Mouse (Mus musculus): ENCODE data around the gene Tnrc6b. TPM values are rescaled to one million over a fixed set of nuclear protein-coding genes. Genes with fewer than 3 reads are reported as not detected.
A peak's percentile ranks its signal among the peaks of the same experiment; 100 is the strongest.
"Not testable (repeated sequence)": the region's sequence is repeated elsewhere in the genome, so short reads cannot be mapped to it uniquely, and the experiment has no call there.

The Tnrc6b gene
- total RNA-seq, 2 experiments from 2014 or later, result 127 to 133 TPM

- peak overlapping the region; percentile 25; the same call in 1 of the 2 replicates for H3K27ac ChIP-seq
Observed at GRCm38 (mm10) chr15:80822276-80822675, 111.2 kb downstream of the Tnrc6b start.

GRCm38 (mm10) chr15:80831170-80831569 is 120.1 kb downstream of the Tnrc6b start:
- Histone ChIP-seq H3K4me3 (no peak overlapping the region), H3K27ac (no peak overlapping the region)
- no peak for TF ChIP-seq CTCF (conservative IDR thresholded peaks at IDR 0.05)
- DNase-seq (ENCODE audit: low spot score in 2 of 2), result no peak

More at GRCm38 (mm10) chr15:80822276-80822675, 111.2 kb downstream of the Tnrc6b start:
- DNase-seq (ENCODE audit: low spot score in 2 of 2), result no peak
- no peak for TF ChIP-seq CTCF (conservative IDR thresholded peaks at IDR 0.05)
- no peak overlapping the region for H3K4me3 ChIP-seq

- Histone ChIP-seq H3K4me3 (no peak overlapping the region), H3K27ac (no peak overlapping the region)
- DNase-seq (ENCODE audit: low spot score in 2 of 2), result no peak
- no peak for TF ChIP-seq CTCF (conservative IDR thresholded peaks at IDR 0.05)
Observed at GRCm38 (mm10) chr15:80832808-80833207, 121.7 kb downstream of the Tnrc6b start.

- H3K27ac ChIP-seq, result no peak overlapping the region
- DNase-seq (ENCODE audit: low spot score in 2 of 2), result no peak
- H3K4me3 ChIP-seq, result no peak overlapping the region
- TF ChIP-seq CTCF (conservative IDR thresholded peaks at IDR 0.05), result no peak
Observed at GRCm38 (mm10) chr15:80836246-80836645, 125.1 kb downstream of the Tnrc6b start.

- DNase-seq (ENCODE audit: low spot score in 2 of 2), result no peak
- no peak for TF ChIP-seq CTCF (conservative IDR thresholded peaks at IDR 0.05)
- Histone ChIP-seq H3K27ac (no peak overlapping the region), H3K4me3 (no peak overlapping the region)
Observed at GRCm38 (mm10) chr15:80838836-80839235, 127.7 kb downstream of the Tnrc6b start.

- DNase-seq (ENCODE audit: low spot score in 2 of 2), result no peak
- Histone ChIP-seq H3K4me3 (no peak overlapping the region), H3K27ac (no peak overlapping the region)
- no peak for TF ChIP-seq CTCF (conservative IDR thresholded peaks at IDR 0.05)
Observed at GRCm38 (mm10) chr15:80839653-80840420, 128.7 kb downstream of the Tnrc6b start.

GRCm38 (mm10) chr15:80844262-80844661 is 133.1 kb downstream of the Tnrc6b start:
- no peak for DNase-seq (ENCODE audit: low spot score in 2 of 2)
- Histone ChIP-seq H3K27ac (no peak overlapping the region), H3K4me3 (no peak overlapping the region)
- no peak for TF ChIP-seq CTCF (conservative IDR thresholded peaks at IDR 0.05)

GRCm38 (mm10) chr15:80844926-80845325 is 133.8 kb downstream of the Tnrc6b start:
- no peak for TF ChIP-seq CTCF (conservative IDR thresholded peaks at IDR 0.05)
- DNase-seq (ENCODE audit: low spot score in 2 of 2), result no peak
- Histone ChIP-seq H3K4me3 (no peak overlapping the region), H3K27ac (no peak overlapping the region)

- TF ChIP-seq CTCF (conservative IDR thresholded peaks at IDR 0.05), result no peak
- Histone ChIP-seq H3K4me3 (no peak overlapping the region), H3K27ac (peak overlapping the region; percentile 11; the same call in 1 of the 2 replicates)
- no peak for DNase-seq (ENCODE audit: low spot score in 2 of 2)
Observed at GRCm38 (mm10) chr15:80850004-80850403, 138.9 kb downstream of the Tnrc6b start.

GRCm38 (mm10) chr15:80850682-80851475 is 139.8 kb downstream of the Tnrc6b start:
- H3K27ac ChIP-seq, result peak overlapping the region; percentile 54; the same call in 1 of the 2 replicates

GRCm38 (mm10) chr15:80852122-80852521 is 141.0 kb downstream of the Tnrc6b start:
- TF ChIP-seq CTCF (conservative IDR thresholded peaks at IDR 0.05), result no peak
- DNase-seq (ENCODE audit: low spot score in 2 of 2), result no peak
- Histone ChIP-seq H3K4me3 (no peak overlapping the region), H3K27ac (no peak overlapping the region)

More at GRCm38 (mm10) chr15:80850682-80851475, 139.8 kb downstream of the Tnrc6b start:
- no peak for TF ChIP-seq CTCF (conservative IDR thresholded peaks at IDR 0.05)
- DNase-seq (ENCODE audit: low spot score in 2 of 2), result no peak
- no peak overlapping the region for H3K4me3 ChIP-seq

- not testable (repeated sequence) for H3K27ac ChIP-seq
- peak; percentile 54 for TF ChIP-seq CTCF (conservative IDR thresholded peaks at IDR 0.05)
Observed at GRCm38 (mm10) chr15:80852527-80852926, 141.4 kb downstream of the Tnrc6b start.

GRCm38 (mm10) chr15:80859366-80859765 is 148.3 kb downstream of the Tnrc6b start:
- no peak for TF ChIP-seq CTCF (conservative IDR thresholded peaks at IDR 0.05)
- H3K4me3 ChIP-seq, result no peak overlapping the region
- H3K27ac ChIP-seq, result no peak overlapping the region
- no peak for DNase-seq (ENCODE audit: low spot score in 2 of 2)

More at GRCm38 (mm10) chr15:80852527-80852926, 141.4 kb downstream of the Tnrc6b start:
- DNase-seq (ENCODE audit: low spot score in 2 of 2); H3K4me3 ChIP-seq: not testable (repeated sequence)
